Mouse (Mus musculus): Measurements from ENCODE around the gene C9orf72.
A peak's percentile ranks its signal among the peaks of the same experiment; 100 is the strongest.

The C9orf72 gene

DNA sequence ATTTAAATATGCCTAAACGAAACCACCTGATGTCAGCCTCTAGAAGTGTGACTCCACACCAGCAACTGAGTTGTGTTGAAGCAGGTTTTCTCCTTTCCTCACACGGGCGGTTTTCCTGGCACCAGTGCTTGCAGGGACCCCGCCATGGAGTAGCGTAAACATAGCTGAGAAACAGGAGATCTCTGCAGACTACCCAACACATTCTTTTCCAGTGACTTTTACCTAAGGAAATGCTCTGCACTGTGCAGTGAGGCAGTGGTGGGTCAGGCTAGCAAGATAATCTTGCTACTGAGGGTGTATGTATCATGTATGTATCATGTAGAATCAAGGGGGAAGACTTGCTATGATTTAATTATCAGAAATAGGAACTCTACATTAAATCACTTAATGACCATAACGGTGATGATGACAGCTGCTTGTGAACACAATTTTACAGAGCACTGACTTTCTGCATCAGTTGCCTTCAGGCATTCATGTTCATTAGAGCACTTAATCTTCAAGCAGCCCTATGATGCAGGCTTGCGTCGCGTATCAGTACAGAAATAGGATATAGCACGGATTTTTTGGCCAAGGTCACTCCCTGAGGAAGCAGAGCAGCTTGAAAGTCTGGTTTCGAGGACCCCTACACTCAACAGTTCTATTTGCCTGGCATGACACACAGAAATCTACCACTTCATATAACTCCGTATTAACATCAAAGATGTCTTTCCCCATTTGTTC lies 47.9 kb downstream of the C9orf72 start:
- no peak for DNase-seq (ENCODE audit: low read depth, low spot score)

DNA sequence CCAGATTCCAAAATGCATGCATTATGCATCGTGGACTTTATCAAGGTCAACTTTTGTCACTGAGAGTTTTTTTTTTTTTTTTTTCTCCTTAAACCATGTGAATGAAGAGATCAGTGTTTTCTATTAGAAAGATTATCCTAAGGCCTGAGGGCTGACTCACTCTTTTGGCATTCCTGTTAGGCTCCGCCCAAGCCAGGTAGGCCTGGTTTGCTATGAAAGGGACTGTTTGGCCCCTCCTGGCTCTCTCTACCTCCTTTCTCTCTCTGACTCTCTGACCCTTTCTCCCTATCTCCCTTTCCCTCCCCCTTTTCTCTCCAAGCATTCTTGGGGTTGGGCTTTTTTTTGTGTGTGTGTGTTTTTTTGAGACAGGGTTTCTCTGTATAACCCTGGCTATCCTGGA lies 50.4 kb downstream of the C9orf72 start:
- no peak for DNase-seq (ENCODE audit: low read depth, low spot score)

DNA sequence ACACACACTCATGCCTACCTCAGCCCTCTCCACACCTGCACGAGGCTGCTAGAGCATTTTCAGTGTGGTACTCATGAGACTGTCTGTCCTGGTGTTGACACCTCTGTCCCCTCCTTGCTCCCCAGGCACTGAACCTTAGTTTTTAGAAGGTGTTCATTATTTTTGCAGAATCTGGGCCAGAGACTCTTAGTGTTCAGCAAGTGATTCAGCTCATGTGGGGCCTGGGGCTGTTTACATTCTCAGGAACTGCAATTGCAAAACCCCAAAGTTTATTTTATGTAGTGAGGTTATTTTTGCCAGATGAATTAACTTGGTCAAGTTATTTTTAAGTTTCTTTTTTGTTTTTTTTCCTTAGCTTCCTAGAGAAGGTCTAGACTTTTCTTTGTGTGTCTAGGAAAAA lies 52.4 kb downstream of the C9orf72 start:
- no peak for DNase-seq (ENCODE audit: low read depth, low spot score)

DNA sequence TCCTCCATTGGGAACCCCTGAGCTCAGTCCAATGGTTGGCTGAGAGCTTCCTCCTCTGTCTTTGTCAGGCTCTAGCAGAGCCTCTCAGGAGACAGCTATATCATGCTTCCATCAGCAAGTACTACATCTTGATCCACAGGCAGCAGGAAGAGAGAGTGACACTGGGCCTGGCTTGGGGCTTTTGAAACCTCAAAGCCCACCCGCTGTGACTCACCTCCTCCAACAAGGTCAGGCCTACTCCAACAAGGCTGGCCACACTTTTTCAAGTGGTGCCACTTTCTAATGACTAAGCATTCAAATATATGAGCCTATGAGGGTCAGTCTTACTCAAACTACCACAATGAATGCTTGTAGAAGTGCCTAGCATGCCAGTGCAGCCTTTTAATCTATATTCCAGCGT lies 53.5 kb downstream of the C9orf72 start:
- DNase-seq (ENCODE audit: low read depth, low spot score) = no peak

DNA sequence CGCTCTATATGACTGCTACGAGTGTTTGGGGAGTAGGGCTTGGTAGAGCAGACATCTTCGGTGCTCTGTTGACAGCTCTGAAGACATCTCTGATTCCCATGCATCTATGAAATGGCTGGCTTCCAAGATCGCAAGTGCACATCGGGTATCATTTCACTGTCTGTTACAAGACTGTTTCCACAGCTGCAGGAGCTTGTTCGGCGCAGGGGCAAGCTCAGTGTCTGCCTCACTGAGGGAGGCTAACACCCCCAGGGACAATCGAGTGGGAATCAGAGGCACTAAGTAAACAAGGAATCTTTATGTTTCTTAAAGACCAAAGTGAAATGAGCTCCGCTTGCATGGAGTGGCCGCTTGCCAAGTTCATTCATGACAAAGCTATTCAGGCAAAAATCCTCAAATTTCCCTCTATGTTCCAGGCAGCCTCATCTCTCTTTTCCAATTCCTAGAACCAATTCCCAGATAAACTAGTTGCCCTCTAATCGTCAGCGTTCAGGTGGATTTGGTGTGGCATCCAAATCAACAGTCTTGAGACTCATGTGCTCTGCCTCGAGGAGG lies 56.3 kb downstream of the C9orf72 start:
- DNase-seq (ENCODE audit: low read depth, low spot score) = no peak

DNA sequence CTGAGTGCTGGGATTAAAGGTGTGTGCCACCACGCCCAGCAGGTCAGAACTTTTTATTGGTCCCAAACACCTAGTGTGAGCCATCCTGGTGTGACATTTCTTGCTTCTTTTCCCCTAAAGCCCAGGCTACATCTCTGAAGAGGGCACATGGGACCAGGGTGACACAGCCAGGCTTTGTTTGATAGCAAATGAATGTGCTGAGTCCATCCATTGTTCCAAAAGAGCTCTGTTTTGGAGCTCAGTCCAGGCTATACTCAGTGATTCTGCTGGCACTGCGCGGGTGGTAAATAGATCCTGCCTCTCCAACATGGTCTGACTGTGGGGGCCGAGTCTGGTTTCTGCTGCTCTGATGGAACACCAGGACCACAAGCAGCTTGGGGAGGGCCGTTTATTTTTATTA lies 58.1 kb downstream of the C9orf72 start:
- DNase-seq (ENCODE audit: low read depth, low spot score) = no peak

GRCm38 (mm10) chr4:35165947-35166346 lies 60.0 kb downstream of the C9orf72 start:
- DNase-seq (ENCODE audit: low read depth, low spot score) = no peak

- DNase-seq (ENCODE audit: low read depth, low spot score) = no peak
Observed at GRCm38 (mm10) chr4:35165275-35165674, 60.7 kb downstream of the C9orf72 start.

- DNase-seq (ENCODE audit: low read depth, low spot score) = no peak
Observed at GRCm38 (mm10) chr4:35157815-35158214, 68.2 kb downstream of the C9orf72 start.

DNA sequence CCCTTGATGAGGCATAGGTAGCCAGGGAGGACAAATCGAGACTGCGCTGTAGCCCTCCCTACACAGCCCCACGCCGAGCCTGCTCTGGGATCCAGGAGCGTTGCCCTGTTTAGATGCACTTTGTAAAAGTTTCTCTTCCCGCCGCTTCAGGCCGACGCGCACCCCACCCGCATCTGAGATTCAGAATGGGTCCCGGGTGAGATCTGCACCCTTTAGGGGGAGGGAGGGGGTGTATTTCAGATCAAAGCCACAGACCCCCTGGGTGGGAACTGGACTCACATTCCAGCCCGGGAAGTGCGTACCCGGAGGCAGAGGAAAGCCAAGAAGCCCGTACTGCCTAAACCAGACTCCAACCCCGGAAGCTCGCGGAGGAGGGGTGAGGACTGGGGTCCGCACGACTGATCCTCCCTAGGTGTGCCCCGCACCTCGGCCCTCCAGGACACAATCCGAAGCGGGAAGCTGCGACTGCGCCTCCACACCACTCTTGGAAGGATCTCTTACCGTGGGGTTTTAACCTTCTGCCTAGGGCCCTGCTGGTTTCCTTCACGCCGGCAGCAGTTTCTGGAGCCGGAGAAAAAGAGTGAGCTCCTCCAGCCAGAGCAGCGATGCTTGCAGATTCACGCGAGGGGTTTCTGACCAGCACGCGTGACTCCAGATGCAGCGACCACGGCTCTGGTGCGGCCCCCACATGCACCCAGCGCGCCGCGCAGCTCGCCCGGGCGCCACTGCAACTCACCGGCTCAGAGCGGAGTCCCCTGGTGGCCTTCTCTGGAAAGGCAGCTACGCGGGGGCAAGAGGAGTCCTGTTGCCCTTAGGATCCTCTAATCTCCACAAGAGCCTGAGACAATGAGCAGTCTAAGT lies 69.0 kb downstream of the C9orf72 start, which contains the start of gene Mob3b:
Gene Mob3b (minus strand): TSS at position 734 of the 861 bp plus-strand sequence.
- DNase-seq (ENCODE audit: low read depth, low spot score) = peak; percentile 89

DNA sequence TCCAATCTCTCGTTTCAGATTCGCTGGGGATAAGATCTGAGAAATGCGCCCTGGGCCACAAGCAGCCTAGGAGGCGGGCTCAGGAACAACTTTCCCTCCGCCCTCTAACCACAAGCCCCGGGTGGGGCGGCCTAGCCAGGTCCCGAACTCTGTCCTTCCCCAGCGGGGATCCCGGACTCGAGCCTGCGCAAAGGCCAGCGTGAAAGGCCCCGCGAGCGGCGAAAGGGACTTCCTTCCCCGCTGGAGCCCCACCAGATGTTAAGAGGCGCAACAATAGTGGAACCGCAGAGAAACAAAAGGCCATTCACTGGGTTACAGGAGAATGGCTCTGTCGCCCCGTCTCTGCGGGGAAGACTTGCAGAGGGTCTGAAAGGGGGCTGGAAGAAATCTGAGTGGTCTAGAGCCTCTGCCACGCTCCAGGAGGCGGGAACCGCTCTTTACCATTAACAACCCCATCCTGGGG lies 69.8 kb downstream of the C9orf72 start:
- peak; percentile 82 for DNase-seq (ENCODE audit: low read depth, low spot score)

- peak; percentile 38 for DNase-seq (ENCODE audit: low read depth, low spot score)
Observed at GRCm38 (mm10) chr4:35155132-35155922, 70.6 kb downstream of the C9orf72 start.

GRCm38 (mm10) chr4:35154051-35154450 lies 71.9 kb downstream of the C9orf72 start:
- peak; percentile 62 for DNase-seq (ENCODE audit: low read depth, low spot score)

DNA sequence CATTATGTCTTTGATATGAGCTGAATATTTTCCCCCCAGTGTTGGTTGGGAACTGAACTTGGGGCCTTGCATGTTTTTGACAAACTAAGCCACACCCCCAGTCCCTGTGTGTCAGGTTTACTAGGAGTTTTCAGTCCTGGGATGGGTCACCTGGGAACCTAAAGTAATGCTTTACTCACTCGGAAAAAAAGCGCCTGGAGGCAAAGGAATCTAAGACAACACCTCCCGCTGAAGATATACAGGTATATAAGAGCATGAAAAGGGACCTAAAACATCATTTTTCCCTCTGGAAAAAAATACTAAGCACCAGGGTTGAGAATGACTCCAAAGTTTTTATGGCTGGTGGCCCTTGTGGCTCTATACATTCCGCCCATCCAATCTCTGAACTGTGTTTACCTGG lies 74.2 kb downstream of the C9orf72 start, which contains the start of gene Ifnk:
Gene Ifnk (plus strand): TSS at position 301 of the 400 bp plus-strand sequence.
- DNase-seq (ENCODE audit: low read depth, low spot score) = no peak

GRCm38 (mm10) chr4:35150706-35151105 lies 75.3 kb downstream of the C9orf72 start:
- DNase-seq (ENCODE audit: low read depth, low spot score) = no peak

- no peak for DNase-seq (ENCODE audit: low read depth, low spot score)
Observed at GRCm38 (mm10) chr4:35148326-35148725, 77.6 kb downstream of the C9orf72 start.

DNA sequence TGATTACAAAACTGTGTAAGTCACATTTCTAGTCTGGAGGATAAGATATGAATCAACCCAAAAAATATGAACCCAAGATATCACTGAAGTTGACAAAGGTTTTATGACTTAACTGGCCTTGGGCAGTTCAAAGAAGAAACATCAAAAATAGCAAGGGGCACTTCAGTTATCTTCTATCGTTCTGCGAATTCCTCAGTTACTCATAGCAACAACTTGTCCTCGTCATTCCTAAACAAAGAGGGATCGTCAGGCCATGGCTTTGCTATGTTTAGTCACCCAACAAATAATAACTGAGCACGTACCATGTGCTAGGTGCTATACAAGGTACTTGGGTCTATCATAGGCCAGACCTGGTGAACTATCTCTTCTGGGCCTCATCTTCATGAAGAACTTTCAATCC lies 79.4 kb downstream of the C9orf72 start:
- no peak for DNase-seq (ENCODE audit: low read depth, low spot score)

- no peak for DNase-seq (ENCODE audit: low read depth, low spot score)
Observed at GRCm38 (mm10) chr4:35145726-35146125, 80.2 kb downstream of the C9orf72 start.

DNA sequence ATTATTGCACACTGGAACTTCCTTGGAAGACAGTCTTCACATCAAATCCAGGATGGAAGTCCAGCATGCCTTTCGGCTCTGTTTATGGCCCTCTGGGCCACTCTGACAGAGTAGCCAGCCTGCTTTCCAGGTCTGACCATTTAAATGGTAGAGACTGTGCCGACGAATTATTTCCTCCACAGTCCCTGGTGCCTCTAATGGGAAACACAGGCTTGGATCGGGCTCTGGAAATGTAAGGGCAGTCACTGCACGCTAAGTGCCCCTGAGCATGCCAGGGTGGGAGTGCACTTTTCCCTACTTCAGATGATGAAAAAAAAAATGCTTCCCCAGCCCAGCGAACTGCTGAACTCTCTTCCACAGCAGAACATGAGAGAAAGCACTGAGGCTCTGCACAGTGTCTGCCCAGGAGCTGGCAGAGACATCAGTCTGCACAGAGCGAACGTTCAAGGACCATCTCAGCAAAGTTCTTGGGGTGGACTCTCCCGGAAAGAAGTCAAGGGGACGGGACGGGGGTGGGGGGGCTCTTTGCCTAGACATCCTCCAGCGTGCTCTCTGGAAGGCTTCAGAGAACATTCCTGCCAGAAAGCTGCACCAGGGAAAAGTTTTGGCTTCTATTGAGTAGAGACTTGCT lies 82.4 kb downstream of the C9orf72 start:
- no peak for DNase-seq (ENCODE audit: low read depth, low spot score)
